Mouse (Mus musculus) large intestine, adult 2 months (tissue): ENCODE data around the gene Tm9sf2. TPM values are rescaled to one million over a fixed set of nuclear protein-coding genes. Genes with fewer than 3 reads are reported as not detected.

Experiments used
- DNase-seq: peaks from one replicate; pipeline ENCODE4 v3.0.0-alpha.2; 2012; ENCODE audit warnings: low read depth, low spot score
- WGBS: fragments of 180-500 bp; shearing (Covaris S2); methylation state at CpG from one replicate; pipeline ENCODE4 v1.1.7; 2018; 5-methylcytosine and 5-hydroxymethylcytosine counted together
- polyA plus RNA-seq: library from polyadenylated mRNA; depleted of rRNA; stranded (reverse); fragments of >200 nt; gene quantifications from 2 replicates; pipeline ENCODE4 v1.2.3, GENCODE M21; 2012

Tm9sf2 gene
- polyA plus RNA-seq, 1 experiment: 187 TPM

DNA sequence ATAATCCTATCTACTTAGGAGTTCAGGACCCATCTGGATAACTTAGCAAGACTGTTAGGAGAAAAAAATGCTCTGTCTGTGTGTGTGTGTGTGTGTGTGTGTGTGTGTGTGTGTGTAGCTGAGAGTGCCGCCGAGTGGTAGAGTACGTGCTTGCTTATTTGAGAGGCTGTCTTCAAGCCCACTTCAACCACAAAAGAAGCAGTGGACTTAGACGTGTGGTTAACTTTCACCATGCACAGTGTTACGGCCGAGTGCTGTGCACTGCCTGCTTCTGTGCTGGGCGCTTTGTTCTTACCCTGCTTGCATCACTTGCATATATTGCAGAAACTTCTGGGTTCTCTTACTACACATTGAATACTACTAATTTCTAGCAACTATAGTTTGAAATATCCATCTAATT, 50.9 kb downstream of the Tm9sf2 start:
- no peak for DNase-seq
- WGBS: 93% methylated on average over 7 of the region's 7 CpGs

DNA sequence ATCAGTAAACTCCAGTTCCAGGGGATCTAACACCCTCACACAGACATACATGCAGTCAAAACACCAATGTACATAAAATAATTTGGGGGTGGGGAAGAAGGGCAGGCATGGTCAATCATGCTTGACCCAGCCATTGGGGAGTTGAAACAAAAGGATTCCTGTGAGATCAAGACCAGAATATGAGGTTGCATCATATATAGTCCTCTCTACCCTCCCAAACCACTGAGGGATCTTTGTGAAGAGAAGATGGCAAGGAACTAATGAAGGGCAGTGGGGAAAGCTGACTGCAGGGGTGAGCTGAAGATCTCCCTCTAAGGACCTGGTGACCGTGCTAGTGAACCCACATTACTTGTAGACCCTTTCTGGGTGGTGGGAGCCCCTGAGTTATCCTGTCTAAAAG, 54.1 kb downstream of the Tm9sf2 start:
- DNase-seq: no peak
- WGBS: 100% methylated on average over 1 of the region's 1 CpGs

DNA sequence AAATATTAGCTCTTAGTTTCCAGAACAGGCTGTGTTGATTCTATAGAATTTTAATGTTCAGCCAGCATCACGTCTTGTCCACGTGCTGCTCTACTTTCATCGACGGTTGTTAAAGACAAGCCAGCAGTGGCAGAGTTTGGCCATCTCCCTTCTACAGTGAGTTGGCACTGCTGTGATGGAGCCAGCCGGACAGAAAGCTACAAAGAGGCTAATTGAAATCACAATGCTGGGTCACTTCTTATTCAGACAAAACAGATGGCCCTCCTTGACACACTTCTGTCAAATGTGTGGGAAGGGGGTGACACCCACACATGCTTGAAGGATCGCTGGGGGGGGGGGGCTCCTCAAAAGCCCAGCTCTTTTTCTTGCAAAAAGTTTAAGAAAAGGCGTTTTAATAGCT, 62.1 kb downstream of the Tm9sf2 start:
- WGBS: 88% methylated on average over 7 of the region's 7 CpGs
- no peak for DNase-seq

DNA sequence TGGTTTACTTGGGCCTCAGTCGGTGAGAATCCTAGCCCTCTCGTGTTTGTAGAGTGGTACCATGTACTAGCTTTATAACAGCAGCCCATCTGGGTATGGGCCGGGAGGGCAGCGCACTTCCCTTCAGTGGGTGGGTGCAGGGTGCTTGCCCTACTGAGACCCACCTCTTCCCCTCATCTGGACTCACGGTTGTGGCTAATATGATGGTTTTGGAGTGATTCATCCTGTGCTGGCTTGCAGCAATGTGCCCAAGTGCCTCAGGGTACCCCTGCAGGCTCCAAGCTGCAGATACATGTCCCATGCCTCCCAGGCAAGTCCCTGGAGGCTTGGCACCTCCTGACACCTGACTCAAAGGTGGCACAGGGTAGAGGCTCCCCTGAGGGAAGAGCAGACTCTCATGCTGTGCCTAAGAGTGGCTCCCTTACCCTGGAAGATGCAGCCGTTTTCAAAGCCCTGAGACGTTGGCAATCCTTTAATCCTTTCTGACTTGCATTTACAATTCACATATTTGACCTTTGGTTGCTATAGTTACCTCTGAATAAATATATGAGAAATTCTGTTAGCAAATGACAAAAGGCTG, 63.5 kb downstream of the Tm9sf2 start:
- 64% methylated on average over 7 of the region's 7 CpGs for WGBS
- DNase-seq: no peak

DNA sequence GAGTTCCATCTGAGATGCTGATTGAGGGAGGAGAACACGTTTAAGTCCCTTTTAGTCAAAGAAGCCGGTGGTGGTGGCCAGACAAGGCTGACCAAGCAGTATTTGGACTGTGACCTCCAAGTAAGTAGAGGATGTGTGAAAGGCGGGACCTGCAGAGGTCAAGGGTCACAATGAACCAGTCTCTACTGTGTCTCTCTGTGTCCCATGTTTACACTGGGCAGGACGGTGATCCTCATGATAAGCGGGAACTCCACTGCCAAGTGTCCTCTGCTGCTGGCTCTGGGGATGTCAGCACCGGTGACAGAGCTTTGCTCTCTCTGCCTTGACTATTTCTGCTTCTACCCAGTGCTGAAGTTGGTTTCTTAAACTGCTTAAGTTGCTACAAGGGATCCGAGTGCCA, 64.2 kb downstream of the Tm9sf2 start:
- WGBS: 35% methylated on average over 7 of the region's 7 CpGs
- no peak for DNase-seq

DNA sequence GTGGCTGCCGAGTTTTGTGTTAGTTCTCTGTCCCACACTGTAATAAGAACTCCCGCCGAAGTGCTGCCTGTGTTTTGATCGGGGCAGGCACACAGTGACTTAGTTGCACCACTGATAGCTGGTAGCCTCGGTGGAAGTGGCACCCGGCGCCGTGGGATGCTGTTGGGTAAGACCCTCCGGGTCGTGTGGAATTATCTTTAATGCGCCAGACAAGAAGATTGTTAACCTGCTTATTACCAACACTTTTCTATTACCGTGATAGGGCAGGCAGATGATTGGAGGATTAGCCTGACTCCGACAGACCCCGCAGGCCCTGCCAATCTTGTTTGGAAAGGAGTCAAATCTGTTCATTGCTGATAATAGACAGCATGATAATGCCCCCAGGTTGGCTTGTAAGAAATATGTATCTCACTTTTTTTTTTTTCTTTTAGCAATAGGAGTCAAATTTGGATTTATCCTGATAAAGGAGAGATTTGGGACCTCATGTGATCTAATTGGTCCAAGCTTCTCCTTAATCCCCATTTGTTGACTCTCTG, 69.5 kb downstream of the Tm9sf2 start:
- no peak for DNase-seq
- 80% methylated on average over 14 of the region's 14 CpGs for WGBS

DNA sequence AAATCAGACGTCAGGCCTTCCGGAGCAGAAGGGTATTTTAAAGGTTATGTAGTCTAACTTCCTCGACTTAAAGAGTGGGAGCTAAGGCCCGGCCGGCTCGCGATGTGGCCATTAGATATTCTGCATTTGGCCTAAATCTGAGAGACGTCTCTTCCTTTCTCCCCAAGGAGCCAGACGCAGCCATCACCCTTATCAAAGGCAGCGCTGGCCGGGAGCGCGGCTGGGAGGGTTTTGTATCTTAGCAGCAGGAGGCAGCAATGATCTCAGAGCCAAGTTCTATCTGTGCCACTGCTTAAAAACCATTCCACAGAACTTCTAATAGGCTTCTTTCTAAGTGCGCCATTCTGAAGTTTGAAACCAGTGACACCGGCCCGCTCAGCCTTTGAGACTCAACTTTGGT, 72.4 kb downstream of the Tm9sf2 start:
- WGBS: 91% methylated on average over 16 of the region's 16 CpGs
- DNase-seq: no peak

DNA sequence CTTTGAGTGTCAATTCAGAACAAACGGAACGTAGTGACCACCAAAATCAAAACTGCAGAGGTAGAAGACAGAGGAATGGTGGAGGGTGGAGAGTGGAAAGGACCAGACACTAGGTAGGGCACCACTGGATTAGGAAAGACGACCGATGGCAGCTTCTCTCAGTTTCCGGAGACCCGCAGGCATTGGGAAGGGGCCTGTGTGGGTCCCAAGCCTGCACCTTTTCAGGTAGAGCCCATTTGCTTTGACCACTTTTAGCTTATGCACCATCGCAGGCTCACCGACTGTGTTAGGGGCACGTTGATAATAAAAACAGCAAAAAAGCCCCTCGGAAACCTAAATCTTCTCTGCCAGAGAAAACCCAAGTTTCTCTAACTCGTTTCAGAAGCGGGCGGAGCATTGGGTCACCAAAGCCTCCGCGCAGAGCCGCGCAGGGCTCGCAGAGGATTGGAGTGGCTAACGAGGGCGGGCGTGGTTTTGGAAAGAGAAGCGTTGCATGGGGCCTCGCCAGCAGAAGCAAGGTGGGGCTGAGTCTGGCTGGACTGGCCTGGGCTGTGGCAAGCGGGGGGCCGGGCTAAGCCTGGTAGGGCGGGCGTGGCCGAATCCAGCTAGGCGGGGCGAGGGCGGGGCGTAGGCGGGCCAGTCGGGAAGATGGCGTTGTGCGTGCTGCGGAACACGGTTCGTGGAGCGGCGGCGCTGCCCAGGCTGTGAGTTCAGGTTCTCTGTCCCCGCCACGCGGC, 74.4 kb downstream of the Tm9sf2 start, which contains the start of gene Clybl:
Gene Clybl (plus strand): TSS at position 627 of the 737 bp plus-strand sequence.
- DNase-seq: peak; percentile 80
- 6% methylated on average over 45 of the region's 45 CpGs for WGBS

DNA sequence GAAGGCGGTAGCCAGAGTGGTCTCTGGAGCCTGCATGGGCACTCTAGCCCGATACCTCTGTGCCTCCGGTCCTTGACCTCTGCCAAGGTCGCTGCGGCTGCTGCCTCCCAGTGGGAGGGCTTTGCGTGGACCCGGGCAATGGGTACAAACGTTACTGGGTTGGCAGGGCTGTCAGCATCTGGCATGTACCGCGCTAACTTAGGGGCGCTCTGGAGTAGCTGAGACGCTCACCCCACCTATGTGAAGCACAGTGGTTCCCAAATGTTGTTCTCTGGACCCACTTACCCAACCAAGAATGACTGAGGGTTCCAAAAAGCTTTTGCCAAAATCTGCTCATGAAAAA, 74.9 kb downstream of the Tm9sf2 start:
- no peak for DNase-seq
- WGBS: under 1% methylated on average over 12 of the region's 12 CpGs

DNA sequence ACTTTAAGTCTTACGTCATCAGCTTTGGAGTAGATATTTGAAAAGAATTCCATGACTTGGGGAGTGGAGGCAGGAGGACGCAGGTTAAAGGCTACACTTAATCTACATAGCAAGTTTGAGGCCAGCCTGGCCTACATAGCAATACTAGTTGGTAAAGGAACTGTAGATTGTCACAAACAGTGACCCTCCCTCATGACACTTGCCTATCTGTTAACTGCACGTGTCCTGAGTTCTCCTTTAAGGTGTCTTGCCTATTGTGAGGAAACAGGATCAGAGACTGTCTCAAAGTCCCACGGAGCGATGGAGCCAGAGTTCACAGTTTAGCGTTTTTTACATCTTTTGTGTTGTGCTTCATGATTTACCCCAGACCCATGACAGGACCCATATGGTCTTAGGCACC, 75.4 kb downstream of the Tm9sf2 start:
- DNase-seq: no peak

DNA sequence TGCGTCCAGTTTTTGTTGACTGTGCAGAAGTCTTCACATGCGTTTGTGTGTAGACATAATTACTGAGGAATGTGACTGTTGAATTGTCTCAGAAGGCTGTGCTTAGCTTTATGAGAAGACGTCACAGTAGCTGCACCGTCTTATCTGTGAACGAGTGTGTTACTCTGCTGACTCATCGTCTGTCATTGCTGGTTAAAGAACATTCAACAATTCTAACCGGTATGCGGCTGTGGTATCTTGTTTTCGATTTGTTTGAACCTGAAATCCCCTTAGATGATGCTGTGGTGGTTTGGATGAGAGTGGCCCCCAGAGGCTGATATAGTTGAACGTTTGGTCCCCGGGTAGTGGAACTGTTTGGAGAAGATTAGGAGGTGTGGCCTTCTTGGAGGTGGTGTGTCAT, 77.1 kb downstream of the Tm9sf2 start:
- 62% methylated on average over 11 of the region's 11 CpGs for WGBS
- no peak for DNase-seq

More for the DNA sequence above, 75.4 kb downstream of the Tm9sf2 start:
- 74% methylated on average over 6 of the region's 6 CpGs for WGBS

DNA sequence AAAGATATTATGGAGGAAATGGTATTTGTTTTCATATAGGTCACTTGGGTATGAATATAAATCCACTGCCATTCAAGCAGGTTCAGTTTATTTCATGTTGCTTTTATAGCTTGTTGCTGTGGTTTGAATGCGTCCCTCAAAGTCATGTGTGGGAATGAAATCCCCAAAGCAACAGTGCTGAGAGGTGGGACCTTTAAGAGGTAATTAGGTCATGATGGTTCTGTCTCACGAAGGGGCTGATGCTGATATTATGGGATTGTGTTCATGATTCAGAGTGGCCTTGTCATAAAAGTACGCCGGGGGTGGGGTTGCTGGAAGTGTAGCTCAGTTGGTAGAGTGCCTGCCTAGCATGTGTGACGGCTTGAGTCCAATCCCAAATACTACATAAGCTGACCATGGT, 81.4 kb downstream of the Tm9sf2 start:
- peak; percentile 44 for DNase-seq
- 37% methylated on average over 5 of the region's 5 CpGs for WGBS

DNA sequence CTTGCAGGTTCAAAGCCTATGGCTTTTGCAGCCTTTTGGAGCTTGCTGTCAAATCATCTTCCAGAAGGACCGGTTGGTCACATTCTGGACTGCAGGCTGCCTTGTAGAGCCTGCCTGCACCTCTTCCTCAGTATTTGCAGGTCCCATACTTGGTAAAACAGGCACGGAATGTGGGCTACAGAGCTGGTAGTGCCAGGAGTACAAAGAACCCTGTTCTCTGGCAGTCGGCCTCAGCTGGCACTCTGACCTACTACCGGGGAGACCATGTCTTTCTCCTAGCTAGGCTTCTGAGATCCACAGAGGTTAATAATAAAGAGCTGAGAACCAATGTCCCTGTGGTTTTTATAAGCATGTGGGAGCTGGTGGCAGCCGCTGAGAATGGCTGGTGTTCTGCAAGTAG, 83.1 kb downstream of the Tm9sf2 start:
- 83% methylated on average over 5 of the region's 5 CpGs for WGBS
- DNase-seq: no peak

DNA sequence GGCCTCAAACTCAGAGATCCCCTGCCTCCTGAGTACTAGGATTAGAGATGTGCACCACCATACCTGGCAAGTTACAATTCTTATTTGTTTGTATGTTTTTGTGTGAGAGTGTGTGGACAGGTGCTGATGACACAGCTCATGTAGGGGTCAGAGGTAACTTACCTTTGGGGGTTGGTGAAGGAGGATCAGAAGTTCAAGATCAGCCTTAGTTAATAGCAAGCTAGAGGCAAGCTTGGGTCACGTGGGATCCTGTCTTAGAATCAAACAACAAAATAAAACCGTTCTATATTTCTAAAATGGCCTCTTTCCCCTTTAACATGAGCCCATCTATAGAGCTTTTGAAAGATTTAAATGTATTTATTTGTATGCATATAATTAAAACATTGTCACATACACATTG, 83.7 kb downstream of the Tm9sf2 start:
- no peak for DNase-seq
- WGBS: 27% methylated on average over 2 of the region's 2 CpGs

DNA sequence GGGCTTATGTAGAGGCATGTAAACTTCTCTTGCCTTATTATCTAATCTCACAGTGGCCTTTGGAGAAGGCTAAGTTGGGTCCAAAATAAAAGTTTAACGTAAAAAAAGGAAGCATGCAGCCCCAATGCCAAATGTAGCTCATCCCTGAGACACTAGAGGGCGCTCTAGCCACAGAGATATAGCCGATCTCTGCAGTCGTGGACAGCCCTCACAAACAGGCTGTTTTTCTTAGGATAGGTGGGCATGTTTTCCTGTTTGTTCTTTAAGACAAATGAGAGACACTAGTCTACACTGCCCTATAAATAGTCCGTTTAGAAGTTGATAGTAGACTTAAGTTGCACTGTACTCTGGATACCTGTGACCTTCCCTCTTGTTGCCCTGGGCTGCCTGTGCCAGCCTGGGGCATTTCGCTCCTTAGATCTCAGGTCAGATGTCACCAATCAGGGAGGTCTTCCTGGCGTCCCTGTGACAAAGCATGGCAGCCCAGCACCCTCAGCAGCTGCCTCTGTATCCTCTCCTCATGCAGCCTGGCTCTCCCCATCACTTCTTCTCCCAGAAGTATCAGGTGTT, 84.2 kb downstream of the Tm9sf2 start:
- DNase-seq: no peak
- WGBS: 18% methylated on average over 7 of the region's 7 CpGs

DNA sequence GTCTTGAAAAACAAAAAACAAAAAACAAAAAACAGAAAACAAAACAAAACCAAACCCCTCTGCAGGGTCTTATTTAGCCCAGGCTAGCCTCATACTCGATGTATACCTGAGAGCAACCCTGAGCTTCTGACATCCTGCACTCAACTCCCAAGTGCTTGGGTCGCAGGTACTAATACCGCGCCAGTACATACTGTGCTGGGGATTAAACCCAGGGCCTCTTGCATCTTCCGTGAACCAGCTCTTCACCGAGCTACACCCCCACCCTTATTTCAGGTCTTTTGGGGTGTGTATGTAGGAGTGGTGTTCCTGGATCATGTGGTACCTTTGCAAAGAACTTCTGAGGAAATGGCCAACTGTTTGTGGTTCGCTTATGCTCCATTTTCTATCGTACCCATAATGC, 87.8 kb downstream of the Tm9sf2 start:
- 98% methylated on average over 8 of the region's 8 CpGs for WGBS
- no peak for DNase-seq

DNA sequence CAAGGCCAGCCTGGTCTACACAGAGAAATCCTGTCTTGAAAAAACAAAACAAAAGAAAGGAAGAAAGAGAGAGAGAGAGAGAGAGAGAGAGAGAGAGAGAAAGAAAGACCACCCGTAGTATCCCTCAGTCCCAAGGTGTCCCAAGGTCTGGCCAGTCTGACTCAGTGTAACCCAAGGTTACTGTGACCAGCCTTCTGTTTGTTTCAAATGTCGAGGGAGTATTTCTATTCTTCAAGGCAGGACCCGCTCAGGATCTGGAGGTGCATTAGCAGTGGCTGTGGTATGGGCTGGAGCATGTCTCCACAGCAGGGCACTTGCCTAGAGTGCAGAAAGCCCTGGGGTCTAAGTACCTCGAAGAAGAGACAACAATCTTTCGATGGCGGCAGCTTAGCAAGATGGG, 90.0 kb downstream of the Tm9sf2 start:
- DNase-seq: no peak
- 89% methylated on average over 6 of the region's 6 CpGs for WGBS

DNA sequence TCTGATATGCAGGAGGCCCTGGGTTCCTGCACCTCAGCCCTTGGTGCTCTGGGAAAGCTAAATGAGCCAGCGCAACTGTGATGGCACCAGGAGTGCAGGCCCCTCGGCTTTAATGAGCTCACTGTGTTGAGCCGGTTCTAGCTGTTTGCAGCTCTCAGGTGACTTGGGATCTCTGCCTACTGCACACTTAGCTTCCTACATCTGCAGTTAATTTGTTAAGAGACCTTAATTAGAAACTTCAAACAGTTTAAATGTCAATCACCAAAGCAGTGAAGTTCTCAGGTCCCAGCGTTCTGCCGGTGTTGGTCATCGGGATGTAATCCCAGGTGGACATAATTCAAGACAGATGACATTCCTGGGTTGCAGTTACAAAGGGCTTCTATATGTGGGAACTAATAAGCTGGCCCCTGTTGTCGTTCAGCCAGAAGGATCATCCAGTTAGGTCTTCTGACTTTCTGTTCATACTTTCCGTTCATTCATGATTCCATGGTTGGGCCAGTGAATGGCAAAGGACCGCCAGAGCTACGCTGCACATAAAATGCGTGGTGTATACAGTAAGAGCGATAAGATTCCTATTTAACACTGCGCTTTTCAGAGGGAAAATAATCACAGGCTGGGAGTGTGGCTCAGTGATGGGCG, 93.5 kb downstream of the Tm9sf2 start:
- DNase-seq: no peak
- 83% methylated on average over 14 of the region's 14 CpGs for WGBS

DNA sequence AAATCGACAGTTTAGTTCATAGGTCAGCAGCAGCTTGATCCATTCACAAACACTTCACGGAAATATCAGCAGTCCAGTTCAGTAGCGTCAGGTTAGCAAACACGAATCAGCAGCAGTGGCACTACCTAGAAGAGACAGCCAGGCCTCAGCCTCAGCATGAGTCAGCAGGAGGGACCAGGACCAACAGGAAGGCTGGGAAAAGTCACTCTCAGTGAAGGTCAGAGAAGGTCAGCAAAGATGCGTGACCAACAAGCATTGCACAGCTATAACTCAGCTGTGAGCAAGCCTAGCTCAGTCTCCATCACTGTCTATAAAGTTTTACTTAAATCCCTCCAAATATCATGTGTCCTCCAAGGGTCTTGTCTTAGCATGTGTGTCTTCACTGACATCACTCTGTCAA, 102.3 kb downstream of the Tm9sf2 start:
- 85% methylated on average over 5 of the region's 5 CpGs for WGBS

More for the DNA sequence above, 102.3 kb downstream of the Tm9sf2 start:
- DNase-seq: no peak
